Mouse (Mus musculus) layer of hippocampus, adult 9-11 months (tissue): ENCODE measurements around the gene Ranbp9.

Experiments used
- DNase-seq: peaks from one replicate; pipeline ENCODE4 v3.0.0; 2022

The Ranbp9 gene

GRCm38 (mm10) chr13:43480957-43481858 lies at the start of gene Ranbp9:
TSS of gene Ranbp9 (minus strand) at chr13:43481282.
- DNase-seq, result peak; percentile 74

GRCm38 (mm10) chr13:43530129-43530831 lies 49.2 kb upstream of the Ranbp9 start:
- peak; percentile 69 for DNase-seq

- DNase-seq, result no peak
Observed at GRCm38 (mm10) chr13:43526289-43526688, 45.2 kb upstream of the Ranbp9 start.

DNA sequence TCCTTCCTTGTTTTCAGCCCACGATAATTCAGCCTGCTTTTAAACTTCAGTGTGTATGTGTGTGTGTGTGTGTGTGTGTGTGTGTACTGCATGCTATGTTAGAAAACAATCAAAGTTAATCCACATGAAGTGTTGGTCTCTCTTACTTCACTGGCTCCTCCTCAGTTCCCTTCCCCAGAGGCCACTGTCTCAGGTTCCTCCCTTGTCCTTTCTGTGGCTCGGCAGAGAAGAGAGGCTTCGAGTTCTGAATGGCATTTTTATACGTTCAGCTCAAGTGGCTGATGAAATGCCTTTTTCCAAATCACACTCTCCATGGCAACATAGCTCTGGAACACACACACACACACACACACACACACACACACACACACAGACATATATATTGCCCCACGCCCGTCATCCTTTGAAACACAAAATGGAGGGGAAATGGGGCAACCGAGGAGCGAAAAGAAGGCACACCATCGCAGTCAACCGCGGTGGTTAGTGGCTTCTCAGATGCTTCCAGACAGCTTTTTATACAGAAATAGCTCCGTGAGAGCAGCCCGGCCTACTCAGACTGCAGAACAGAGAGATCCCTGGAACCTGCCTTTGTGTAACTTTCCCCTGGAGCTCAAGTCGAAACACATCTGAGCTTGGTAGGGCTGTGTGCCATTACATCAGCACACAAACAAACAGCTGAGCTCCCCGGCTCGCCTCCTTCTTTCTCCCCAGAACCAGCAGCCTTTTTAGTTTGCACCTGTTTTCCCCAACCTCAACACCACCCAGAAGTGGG lies 44.5 kb upstream of the Ranbp9 start:
- peak; percentile 82 for DNase-seq

DNA sequence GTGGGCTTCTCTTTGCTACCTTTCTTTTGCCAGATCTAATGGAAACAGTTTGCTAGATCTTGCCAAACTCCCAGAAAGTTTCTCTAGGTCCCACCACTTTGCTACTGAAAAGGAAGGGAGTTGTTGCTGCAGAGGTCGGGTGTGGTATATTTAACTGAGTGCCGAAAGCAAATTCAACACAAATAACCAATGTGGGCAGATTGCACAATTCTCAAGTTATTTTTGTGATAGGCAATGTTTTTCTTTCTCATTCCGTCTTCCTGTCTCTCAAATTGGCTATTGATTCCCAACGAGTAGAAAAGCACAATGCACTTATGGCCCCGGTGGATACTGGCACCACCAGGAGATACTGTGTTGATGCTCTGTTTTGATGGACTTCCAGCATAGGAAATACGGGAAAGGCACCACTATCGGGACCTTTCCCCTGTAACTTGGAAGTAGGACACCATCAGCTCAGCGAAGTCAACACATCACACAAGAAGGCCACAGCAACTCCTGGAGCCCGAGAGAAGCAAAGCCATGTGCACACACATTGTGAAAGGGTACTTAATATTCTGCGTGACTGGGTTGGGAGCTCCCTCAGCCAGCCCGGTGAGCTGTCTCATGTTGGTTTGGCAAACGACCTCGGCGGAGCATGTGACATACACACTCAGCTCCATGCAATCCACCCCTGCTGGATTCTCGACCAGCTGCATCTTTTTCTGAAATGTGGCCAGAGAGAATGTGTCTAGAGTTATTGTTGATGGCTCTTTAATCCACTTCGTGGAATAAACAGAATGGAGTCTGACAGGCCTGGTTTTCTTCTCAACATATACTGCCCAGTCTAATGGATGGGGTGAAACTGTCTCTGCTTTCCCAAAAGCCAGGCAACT lies 43.6 kb upstream of the Ranbp9 start:
- peak; percentile 87 for DNase-seq

GRCm38 (mm10) chr13:43523906-43524480 lies 42.9 kb upstream of the Ranbp9 start:
- DNase-seq, result no peak

DNA sequence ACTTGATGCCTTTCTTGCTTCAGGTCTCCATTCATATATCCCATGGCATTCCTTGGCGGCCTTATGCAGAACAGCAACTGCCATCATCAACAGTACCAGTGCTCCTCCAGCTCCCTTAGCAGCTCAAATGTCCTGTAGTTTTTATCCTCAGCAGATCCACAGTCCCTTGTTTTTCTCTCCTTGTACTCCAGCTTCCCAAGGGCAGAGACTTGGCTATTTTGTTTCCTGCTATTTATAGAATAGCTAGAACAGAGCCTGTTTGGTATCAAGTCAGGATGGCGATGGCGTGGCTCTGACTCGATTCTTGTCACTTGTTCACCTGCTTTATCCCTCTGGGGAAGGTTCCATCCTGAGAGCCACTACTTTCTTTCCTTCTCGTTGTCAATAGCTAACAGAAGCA lies 40.9 kb upstream of the Ranbp9 start:
- no peak for DNase-seq

GRCm38 (mm10) chr13:43519251-43519650 lies 38.2 kb upstream of the Ranbp9 start:
- no peak for DNase-seq

DNA sequence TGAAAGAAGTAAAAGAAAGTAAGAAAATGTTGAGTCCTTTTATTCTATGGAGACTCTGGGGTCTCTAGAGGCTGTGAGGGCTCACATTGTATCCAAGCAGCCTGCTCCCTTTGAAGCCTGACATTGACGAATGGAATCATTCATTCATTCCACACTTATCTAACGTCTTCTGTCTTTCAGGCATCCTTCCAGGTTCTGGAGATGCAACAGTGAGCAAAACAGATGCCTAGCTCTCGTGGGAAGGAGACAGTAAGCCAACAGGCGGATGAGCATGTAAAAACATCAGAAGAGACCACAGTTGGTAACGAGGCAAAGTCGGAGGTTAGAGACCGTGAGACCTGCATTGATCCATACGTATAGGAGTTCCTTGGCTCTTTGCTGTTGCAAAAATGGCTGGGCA lies 36.3 kb upstream of the Ranbp9 start:
- DNase-seq, result no peak

- no peak for DNase-seq
Observed at GRCm38 (mm10) chr13:43516931-43517330, 35.8 kb upstream of the Ranbp9 start.

- DNase-seq, result no peak
Observed at GRCm38 (mm10) chr13:43516119-43516518, 35.0 kb upstream of the Ranbp9 start.

- DNase-seq, result no peak
Observed at GRCm38 (mm10) chr13:43514950-43515358, 33.9 kb upstream of the Ranbp9 start.

DNA sequence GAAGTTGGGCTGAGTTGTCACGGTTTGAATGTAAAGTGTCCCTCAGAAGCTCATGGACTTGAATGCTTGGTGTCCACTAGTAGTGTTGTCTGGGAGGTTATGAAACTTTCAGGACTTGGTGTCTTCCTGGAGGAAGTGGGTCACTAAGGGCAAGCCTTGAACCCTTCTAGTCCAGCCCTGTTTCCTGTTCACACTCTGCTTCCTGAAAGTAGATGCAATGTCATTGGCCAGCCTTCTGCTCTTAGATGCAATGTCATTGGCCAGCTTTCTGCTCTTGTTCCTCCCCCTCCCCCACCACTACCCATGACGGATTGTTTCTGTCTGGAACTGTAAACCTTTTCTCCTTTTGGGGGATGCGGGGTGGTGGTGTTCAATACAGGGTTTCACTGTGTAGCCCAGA lies 31.7 kb upstream of the Ranbp9 start:
- DNase-seq, result no peak

DNA sequence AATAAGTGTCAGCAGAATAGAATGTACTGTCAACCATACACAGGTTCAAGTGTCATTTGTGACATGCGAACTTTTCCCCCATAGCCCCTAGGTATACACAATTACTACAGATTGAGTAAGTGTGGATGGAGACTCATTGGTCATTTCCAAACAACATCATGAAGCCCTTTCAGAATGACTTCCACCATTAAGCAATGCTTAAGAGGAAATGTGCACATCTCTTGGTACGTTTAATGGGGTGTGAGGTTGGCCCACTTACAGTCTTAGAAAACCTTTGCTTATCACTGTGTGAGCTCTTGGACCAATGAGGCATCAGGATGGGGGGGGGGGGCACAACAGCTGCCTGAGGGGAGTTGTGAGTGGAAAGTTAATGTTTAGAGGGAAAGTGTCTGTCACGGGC lies 24.7 kb upstream of the Ranbp9 start:
- no peak for DNase-seq

GRCm38 (mm10) chr13:43503395-43503850 lies 22.3 kb upstream of the Ranbp9 start:
- DNase-seq, result no peak

GRCm38 (mm10) chr13:43501601-43502000 lies 20.5 kb upstream of the Ranbp9 start:
- no peak for DNase-seq

DNA sequence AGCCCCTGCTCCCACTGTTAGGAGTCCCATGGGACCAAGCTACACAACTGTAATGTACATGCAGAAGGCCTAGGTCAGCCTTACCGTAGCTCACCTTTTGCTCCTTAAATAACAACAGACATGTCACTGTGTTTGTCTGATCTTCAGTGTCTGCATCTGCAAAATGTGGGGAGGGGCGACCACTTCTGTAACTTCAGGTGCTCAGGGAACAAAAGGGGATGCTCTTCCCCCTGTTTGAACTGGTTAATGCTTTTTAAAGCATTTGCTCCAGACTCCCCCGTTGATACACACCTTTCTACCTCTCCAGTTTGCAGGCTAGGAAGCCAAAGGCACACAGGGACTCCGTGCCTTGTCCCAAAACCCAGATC lies 19.4 kb upstream of the Ranbp9 start:
- DNase-seq, result no peak

GRCm38 (mm10) chr13:43499731-43500482 lies 18.8 kb upstream of the Ranbp9 start:
- no peak for DNase-seq

DNA sequence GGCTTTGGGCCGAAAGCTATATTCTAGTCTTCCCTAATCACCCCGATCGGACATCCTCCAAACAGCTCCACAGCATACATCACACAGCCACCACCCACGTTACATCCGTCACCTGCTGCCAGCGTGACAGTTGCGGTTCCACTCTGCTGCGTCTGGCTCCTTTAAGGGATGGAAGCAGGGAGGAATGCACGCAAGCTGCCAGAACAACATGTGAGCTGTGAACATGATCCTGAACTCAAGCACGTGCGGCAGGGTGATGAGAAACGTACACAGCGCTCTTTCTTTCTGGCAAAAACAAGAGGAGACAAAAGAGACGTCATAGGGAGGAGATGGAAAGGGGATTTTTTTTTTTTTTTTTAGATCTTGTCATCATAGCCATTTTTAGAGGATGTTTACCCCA lies 17.8 kb upstream of the Ranbp9 start:
- peak; percentile 73 for DNase-seq

GRCm38 (mm10) chr13:43497769-43498168 lies 16.7 kb upstream of the Ranbp9 start:
- DNase-seq, result no peak

GRCm38 (mm10) chr13:43496660-43497059 lies 15.6 kb upstream of the Ranbp9 start:
- DNase-seq, result peak; percentile 65
